Mouse (Mus musculus): Measurements from ENCODE around the gene Bcl2a1d. TPM values are rescaled to one million over a fixed set of nuclear protein-coding genes. Genes with fewer than 3 reads are reported as not detected.
A peak's percentile ranks its signal among the peaks of the same experiment; 100 is the strongest.
"Not testable (repeated sequence)": the region's sequence is repeated elsewhere in the genome, so short reads cannot be mapped to it uniquely, and the experiment has no call there.

Bcl2a1d gene
- polyA plus RNA-seq, 1 experiment from 2014 or later: 0.49 TPM

DNA sequence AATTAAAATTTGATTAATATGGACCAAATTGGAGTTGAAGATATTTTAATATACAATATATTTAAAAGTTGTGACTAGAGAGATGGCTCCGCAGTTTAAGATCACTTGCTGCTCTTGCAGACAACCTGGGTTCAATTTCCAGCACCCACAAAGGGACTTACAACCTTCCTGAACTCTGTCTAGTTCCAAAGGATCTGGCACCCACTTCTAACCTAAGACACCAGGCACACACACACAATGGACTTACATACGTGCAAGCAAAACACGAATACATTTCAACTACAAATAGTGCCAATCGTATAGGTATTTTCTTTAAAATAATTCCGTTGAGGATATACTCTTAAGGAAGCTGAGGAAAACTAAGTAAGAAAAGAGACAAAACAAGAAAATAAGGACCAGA, 13.1 kb downstream of the Bcl2a1d start:
- H3K9ac ChIP-seq; H3K36me3 ChIP-seq; ATAC-seq (ENCODE audit: insufficient read depth, low FRiP score, low read depth); H3K4me3 ChIP-seq (replicated peaks); H3K27me3 ChIP-seq (replicated peaks); H3K27ac ChIP-seq; H3K9me3 ChIP-seq; H3K4me1 ChIP-seq: not testable (repeated sequence)
- 76% methylated on average over 5 of the region's 5 CpGs for WGBS
- H3K4me2 ChIP-seq: peak overlapping the region; percentile 44; the same call in 1 of the 2 replicates

DNA sequence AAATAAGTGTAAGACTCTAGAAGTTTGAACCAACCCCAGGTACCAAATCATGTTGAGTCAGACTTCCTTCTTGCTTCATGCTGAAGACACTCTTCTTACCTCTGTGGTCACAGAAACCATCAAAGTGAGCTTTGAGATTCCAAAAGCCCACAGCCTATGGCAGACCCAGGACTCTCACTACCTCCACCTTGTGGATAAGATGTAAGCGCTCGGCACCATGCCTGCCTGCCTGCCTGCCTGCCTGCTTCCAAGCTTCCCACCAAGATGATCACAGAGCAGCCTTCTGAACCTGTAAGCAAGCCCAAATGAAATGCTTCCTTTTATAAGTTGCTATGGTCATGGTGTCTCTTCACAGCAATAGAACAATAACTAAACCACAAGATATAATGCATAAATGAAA, 13.6 kb downstream of the Bcl2a1d start:
- not testable (repeated sequence) for H3K4me1 ChIP-seq; H3K4me3 ChIP-seq (replicated peaks); H3K9me3 ChIP-seq; H3K36me3 ChIP-seq; H3K4me2 ChIP-seq; H3K27ac ChIP-seq; H3K27me3 ChIP-seq (replicated peaks); H3K9ac ChIP-seq; ATAC-seq (ENCODE audit: insufficient read depth, low FRiP score, low read depth)
- WGBS: 26% methylated on average over 2 of the region's 2 CpGs

DNA sequence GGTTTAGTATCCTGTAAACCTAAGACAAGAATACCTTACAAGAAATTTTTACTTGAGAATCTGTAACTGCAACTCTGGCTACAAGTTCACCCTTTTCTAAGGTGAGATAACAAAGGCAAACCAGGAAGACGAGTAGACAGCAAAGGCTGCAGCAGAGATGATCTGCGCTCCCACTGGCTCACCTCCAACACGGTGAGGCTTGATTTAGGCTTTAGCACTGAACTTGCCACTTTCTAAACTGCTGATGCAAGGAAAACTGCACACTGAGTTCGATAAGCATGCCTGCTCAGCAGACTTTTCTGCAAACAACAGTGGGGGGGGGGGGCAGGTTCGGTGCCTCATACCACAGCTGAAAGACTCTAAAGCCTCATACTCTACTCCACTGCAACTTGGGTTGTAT, 17.2 kb downstream of the Bcl2a1d start:
- not testable (repeated sequence) for ATAC-seq (ENCODE audit: insufficient read depth, low FRiP score, low read depth); H3K36me3 ChIP-seq; H3K27ac ChIP-seq; H3K27me3 ChIP-seq (replicated peaks); H3K4me1 ChIP-seq; H3K9ac ChIP-seq; H3K9me3 ChIP-seq; H3K4me2 ChIP-seq; H3K4me3 ChIP-seq (replicated peaks)
- 78% methylated on average over 5 of the region's 5 CpGs for WGBS

DNA sequence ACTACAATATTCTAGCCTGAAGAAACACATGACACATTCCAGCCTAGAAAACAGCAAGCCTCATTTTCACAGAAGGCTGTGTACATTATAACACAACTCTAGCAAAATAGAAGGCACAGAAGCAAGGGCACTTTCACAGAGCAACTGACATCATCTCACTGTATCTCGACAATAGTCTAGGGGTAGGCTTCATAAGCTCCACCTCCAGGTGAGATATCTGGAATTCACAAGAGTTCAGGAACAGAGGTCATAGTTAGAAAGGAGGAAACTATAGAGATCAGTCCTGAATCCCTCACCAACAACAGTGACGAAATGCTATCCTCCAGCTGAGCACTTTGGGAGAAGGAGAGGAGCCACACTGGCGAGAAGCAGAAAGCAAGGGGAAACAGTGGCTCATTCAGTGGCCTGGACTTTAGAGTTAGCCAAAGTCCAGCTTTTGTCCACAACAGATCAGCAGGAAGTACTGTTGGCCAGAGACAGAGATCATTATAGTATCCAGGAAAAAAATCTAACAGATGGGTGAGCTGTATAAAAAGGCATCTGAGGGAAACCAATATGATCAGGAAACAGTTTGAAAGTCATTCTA, 19.5 kb downstream of the Bcl2a1d start:
- H3K4me3 ChIP-seq (replicated peaks); H3K27ac ChIP-seq; H3K4me1 ChIP-seq; H3K9me3 ChIP-seq; ATAC-seq (ENCODE audit: insufficient read depth, low FRiP score, low read depth); H3K4me2 ChIP-seq; H3K9ac ChIP-seq; H3K36me3 ChIP-seq; H3K27me3 ChIP-seq (replicated peaks): not testable (repeated sequence)
- 68% methylated on average over 3 of the region's 3 CpGs for WGBS

DNA sequence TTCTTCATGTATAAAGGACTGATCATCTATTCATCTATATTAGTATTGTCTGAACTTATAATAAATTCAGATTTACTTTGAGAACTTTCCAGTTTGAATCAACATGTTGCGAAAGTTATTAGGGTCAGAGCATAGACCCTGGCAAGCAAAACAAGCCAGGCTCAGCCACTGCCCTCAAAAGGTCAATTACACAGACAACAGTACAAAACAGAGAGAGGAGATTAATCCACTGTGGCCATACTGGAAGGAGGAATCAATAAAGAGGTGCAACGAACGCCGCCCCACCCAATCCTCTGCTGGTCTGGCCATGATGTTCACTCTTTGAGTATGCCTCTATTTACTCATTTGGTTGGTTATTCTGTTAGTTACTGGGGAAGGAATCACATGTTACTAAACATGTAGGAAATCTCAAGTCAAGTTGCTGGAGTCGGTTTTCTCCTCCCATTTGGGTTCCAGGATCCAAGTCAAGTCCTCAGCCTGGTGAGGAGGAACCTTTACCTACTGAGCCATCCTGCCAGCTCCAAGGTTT, 20.7 kb downstream of the Bcl2a1d start:
- 93% methylated on average over 4 of the region's 5 CpGs for WGBS
- not testable (repeated sequence) for H3K27me3 ChIP-seq (replicated peaks); H3K4me3 ChIP-seq (replicated peaks); H3K27ac ChIP-seq; H3K4me2 ChIP-seq; H3K36me3 ChIP-seq; H3K4me1 ChIP-seq; ATAC-seq (ENCODE audit: insufficient read depth, low FRiP score, low read depth); H3K9ac ChIP-seq; H3K9me3 ChIP-seq

DNA sequence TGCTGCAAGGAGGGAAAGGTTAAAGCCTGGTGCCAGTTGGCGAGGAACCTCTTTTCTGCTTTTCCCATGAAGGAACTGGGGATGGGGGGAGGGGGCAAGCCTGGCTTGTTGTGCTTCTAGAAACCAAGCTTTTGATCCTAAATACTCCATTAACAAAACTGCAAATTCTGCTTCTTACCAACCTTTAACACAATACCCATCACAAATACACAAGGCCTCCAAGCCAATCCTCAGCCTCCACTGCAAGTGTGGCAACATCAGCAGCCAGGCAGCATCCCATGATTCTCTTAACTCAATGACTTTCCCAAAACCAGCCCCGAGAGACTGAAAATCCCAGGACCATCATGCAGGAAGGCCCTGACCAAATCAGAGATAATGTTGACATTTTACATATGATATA, 21.3 kb downstream of the Bcl2a1d start:
- 78% methylated on average over 2 of the region's 2 CpGs for WGBS
- not testable (repeated sequence) for H3K9ac ChIP-seq; H3K9me3 ChIP-seq; H3K4me1 ChIP-seq; ATAC-seq (ENCODE audit: insufficient read depth, low FRiP score, low read depth); H3K4me2 ChIP-seq; H3K36me3 ChIP-seq; H3K27ac ChIP-seq; H3K4me3 ChIP-seq (replicated peaks); H3K27me3 ChIP-seq (replicated peaks)

DNA sequence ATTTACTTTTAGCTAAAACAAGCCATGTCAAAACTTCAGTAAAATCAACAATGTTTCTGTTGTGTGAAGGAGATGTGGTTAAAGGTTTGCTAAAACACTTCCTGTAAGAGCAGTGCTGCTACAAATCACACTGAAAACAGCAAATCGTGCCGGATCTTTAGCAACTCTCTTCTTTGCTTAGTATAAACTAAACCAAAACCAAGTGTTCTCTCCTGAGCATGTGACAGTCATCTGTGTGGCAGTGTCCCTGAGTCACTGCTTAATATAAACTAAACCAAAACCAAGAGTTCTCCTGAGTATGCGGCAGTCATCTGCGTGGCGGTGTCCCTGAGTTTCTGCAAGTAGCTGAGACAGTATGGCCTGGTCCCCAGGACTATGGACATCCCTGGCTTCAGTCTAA, 21.9 kb downstream of the Bcl2a1d start:
- H3K9ac ChIP-seq; H3K4me1 ChIP-seq; H3K27me3 ChIP-seq (replicated peaks); ATAC-seq (ENCODE audit: insufficient read depth, low FRiP score, low read depth); H3K36me3 ChIP-seq; H3K4me2 ChIP-seq; H3K4me3 ChIP-seq (replicated peaks); H3K9me3 ChIP-seq; H3K27ac ChIP-seq: not testable (repeated sequence)
- WGBS: 61% methylated on average over 5 of the region's 5 CpGs

DNA sequence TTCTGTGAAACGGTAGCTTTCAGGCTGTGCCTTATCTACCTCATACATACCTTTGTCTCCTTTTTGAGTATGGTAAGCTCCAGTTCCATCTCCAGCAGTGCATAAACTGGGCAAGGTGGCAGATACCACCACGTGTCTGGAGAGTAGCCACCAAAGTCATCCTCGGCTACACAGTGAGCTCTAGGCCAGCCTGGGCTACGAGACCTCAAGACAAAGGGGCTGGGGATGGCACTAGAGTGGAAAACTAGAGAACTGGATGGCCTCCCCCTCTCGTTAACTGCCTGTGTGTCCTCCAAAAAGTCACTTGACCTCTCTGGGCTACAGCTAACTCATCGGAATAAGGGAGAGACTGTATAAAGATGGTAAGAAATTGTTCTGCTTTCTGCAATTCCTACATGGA, 22.4 kb downstream of the Bcl2a1d start:
- WGBS: 78% methylated on average over 6 of the region's 6 CpGs
- Histone ChIP-seq H3K4me3 (replicated peaks) (no peak overlapping the region), H3K9ac (no peak overlapping the region), H3K9me3 (no peaks in the 10 kb centered on the region), H3K4me1 (no peaks in the 10 kb centered on the region), H3K4me2 (no peak overlapping the region), H3K27ac (no peak overlapping the region), H3K27me3 (replicated peaks) (no peaks in the 10 kb centered on the region), H3K36me3 (no peaks in the 10 kb centered on the region)
- ATAC-seq (ENCODE audit: insufficient read depth, low FRiP score, low read depth): no peak

DNA sequence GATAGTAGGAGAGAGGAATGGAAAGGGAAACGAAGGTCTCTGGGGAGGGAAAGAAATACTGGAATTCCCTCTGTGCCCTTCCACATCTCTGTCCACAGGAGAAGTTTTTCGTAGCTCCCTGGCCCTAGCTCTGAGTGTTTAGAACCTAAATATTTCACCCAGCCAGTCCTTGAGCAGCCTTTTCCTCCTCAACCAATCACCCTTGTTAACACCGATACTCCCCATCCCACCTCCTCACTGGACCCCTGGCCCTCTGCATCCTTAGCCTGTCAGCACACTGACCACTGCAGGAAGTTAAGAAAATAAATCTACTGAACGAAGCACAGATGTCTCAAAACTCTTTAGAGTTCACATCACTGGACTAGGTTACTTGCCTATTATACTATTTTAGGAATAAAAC, 25.0 kb downstream of the Bcl2a1d start:
- 74% methylated on average over 4 of the region's 4 CpGs for WGBS
- Histone ChIP-seq H3K36me3 (no peaks in the 10 kb centered on the region), H3K9me3 (no peaks in the 10 kb centered on the region), H3K4me3 (replicated peaks) (no peak overlapping the region), H3K27me3 (replicated peaks) (no peaks in the 10 kb centered on the region), H3K27ac (no peak overlapping the region), H3K9ac (no peak overlapping the region), H3K4me1 (no peaks in the 10 kb centered on the region), H3K4me2 (no peak overlapping the region)
- ATAC-seq (ENCODE audit: insufficient read depth, low FRiP score, low read depth): no peak

DNA sequence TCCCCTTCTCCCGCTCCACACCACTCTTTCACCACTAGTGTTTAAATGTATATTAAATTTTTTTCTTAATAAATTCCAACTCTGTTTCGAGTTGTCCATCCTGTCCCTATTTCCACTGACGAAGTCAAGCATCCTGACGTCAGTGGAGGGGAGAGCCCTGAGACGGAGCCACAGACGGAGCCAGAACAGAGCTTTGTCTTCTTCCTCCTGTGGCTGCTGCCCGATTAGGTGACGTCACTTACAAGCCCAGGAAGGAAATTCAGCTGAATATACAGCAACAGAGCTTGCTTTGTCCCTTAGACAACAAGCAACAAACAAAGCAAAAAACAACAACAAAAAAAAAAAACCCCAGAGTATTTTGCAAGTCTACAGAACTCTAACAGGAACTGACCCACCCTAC, 26.6 kb downstream of the Bcl2a1d start:
- not testable (repeated sequence) for H3K9ac ChIP-seq; ATAC-seq (ENCODE audit: insufficient read depth, low FRiP score, low read depth); H3K36me3 ChIP-seq; H3K4me1 ChIP-seq; H3K4me3 ChIP-seq (replicated peaks); H3K9me3 ChIP-seq; H3K4me2 ChIP-seq; H3K27me3 ChIP-seq (replicated peaks); H3K27ac ChIP-seq
- 75% methylated on average over 8 of the region's 8 CpGs for WGBS

DNA sequence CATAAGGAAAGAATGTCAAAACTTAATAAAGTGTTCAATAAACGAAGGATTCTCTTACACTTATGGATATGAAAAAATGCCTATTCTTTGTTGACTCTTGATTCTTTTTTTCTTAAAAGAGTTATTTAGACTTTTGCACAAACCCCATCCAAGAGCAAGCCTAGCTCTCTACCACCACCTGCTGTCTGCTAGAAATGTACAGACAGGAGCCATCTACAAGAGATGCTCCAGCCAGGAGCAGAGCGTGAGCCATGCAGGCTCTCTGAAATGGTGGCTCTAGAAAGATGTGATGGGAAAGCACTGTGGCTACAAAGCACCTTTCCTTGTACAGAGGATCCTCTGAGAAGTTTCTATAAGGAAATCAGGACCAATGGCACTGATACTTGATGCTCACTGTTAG, 33.0 kb downstream of the Bcl2a1d start:
- not testable (repeated sequence) for H3K4me2 ChIP-seq; ATAC-seq (ENCODE audit: insufficient read depth, low FRiP score, low read depth); H3K27me3 ChIP-seq (replicated peaks); H3K27ac ChIP-seq; H3K4me3 ChIP-seq (replicated peaks); H3K4me1 ChIP-seq; H3K9ac ChIP-seq; H3K9me3 ChIP-seq; H3K36me3 ChIP-seq
- WGBS: no CpG with 5 or more reads among the region's 2 CpGs

DNA sequence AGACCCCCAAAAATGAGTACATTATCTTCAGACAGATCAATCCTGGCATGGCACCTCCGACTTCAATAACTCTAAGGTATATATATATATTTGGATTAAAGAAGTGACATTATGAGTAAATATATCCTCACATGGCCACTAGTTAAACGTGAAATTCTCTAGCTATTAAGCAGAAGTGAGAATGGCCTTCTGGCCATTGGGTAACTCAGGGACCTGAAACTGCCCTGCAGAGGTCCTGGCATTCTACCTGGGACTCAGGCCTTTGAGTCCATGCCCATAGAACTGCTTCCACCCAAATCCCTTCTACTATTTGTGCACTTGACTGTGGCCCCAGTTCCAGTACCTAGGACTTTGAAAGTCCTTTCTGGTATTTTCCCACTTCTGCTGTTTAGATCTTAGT, 40.4 kb downstream of the Bcl2a1d start:
- H3K36me3 ChIP-seq; H3K4me3 ChIP-seq (replicated peaks); H3K9ac ChIP-seq; H3K9me3 ChIP-seq; ATAC-seq (ENCODE audit: insufficient read depth, low FRiP score, low read depth); H3K27me3 ChIP-seq (replicated peaks); H3K27ac ChIP-seq; H3K4me2 ChIP-seq; H3K4me1 ChIP-seq: not testable (repeated sequence)
- WGBS: 75% methylated on average over 2 of the region's 2 CpGs

DNA sequence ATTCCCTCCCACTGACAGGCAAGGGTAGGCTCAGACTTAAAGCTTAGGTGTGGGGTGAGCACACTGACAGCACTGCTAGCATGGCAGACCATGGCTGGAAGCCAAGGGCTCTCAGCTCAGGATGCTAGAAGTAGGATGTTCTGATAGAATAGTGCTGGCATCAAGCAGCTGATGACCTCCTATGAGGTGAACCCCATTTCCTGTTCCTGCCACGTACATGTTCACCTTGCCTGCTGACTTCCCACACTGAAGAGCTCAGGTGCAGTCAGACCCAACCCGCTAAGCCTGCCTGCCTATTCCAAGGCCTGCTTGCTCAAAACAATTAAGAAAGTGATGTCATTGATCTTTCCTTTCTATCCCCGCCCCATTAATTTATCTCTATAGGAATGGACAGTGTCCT, 42.3 kb downstream of the Bcl2a1d start:
- ATAC-seq (ENCODE audit: insufficient read depth, low FRiP score, low read depth); H3K27me3 ChIP-seq (replicated peaks); H3K4me2 ChIP-seq; H3K4me1 ChIP-seq; H3K4me3 ChIP-seq (replicated peaks); H3K27ac ChIP-seq; H3K9me3 ChIP-seq; H3K9ac ChIP-seq; H3K36me3 ChIP-seq: not testable (repeated sequence)
- 76% methylated on average over 3 of the region's 3 CpGs for WGBS

All from stomach, embryonic 15.5 days (tissue).